Mouse (Mus musculus): Measurements from ENCODE around the gene Dmd.
A peak's percentile ranks its signal among the peaks of the same experiment; 100 is the strongest.

The Dmd gene

GRCm38 (mm10) chrX:85049593-85049992 lies 2100.9 kb downstream of the Dmd start:
- DNase-seq = no peak

DNA sequence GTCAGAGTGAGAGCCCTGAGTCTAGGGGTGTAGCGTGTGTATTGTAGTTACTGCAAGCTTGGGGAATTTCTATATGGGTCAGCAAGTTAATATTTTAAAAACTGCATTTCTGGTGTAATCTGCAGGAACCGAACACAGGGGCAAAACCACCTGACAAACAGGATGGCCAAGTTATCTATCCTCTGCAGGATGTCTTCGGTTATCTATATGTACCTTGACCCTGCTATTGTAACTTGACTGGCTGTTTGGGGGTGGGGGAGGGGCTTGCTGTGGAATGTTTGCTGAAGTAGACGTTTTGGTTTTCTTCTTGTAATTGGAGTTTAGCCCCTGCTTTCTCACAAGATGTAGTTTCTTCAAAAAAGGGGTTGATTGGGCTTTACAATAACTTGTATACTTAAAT lies 2124.9 kb downstream of the Dmd start:
- DNase-seq = no peak

GRCm38 (mm10) chrX:85076845-85077244 lies 2128.2 kb downstream of the Dmd start:
- DNase-seq = peak in 1 of 2 experiments; percentile 11

GRCm38 (mm10) chrX:85077605-85078004 lies 2128.9 kb downstream of the Dmd start:
- DNase-seq = no peak

DNA sequence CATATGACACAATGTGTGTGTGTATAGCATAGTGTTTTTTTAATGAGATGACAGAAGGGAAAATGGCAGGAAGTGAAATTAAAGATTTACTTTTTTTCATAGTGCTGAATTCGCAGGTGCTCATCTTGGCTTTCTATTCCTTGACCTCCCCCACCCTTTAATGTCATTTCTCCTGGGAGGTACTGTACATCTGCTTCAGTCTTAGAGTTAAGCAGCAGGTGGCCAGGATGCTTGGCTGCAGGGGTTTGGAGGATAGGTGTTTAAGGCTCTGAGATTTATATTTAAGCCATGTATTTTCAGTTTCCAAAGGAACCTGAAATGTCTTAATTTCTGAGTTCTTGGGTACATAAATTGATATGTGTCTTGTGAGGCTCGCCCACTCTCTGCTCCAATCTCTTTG lies 2130.5 kb downstream of the Dmd start:
- no peak for DNase-seq

DNA sequence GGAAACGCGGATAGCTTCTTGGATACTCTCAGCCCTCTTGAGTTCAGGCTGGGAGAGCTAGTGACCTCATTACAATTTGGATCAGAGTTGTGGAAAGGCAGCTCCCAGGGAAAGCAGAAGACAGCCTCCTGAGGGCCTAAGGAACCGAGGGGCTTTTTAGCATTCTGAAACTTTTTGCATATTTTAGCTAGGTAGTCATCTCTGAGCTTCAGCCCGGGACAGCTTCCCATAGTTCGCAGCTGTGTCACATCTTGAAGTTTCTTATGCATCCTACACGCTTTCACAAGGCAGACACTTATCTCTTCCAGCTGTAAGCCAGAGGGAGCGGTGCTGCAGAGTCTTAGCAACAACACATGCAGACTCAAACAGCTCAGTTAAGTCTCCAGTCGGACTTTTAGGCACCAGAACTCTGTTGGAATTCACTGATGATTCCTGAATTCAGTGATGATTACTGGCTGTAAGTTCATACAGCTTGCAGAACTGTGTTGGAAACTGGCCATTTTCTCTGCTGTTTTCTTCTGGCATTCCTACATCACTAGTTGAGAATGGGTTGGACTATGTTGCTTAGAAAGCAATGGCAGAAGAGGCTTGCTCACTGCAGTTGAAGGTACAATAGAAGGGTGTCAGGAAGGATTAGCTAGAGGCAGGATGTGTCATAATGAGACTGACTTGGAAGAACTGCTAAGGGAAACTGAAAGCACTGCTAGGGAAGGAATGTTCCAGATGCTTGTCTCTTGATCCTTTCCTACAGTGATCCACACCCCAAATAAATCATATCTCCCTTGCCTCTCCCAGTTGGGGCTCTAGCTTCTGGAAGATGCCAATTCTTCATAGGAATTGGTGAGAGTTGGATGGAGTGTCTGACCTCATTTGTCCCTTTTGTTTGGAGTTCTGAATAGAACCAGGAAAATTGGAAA lies 2135.8 kb downstream of the Dmd start:
- DNase-seq = peak in 1 of 2 experiments; percentile 15

- no peak for DNase-seq
These were observed 2140.8 kb downstream of the Dmd start for GRCm38 (mm10) chrX:85089506-85089905.

DNA sequence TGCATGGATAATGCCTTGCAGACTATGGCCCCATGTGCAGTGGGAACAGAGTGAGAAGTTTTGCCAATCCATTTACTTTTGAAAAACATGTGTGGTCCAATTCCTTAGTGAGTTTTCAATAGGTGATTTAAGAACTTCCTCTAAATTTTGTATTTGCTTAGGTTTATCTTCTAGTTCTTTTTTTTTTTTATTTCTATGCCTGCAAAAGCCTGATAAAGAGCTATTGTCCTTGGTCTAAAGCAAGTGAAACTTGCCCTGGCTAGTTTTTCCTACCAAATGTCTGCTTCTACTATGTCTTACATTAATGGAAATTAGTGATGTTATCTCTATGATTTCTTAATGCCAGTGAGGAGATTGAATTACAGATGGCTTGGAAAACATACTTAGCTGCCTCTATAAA lies 2144.7 kb downstream of the Dmd start:
- no peak for DNase-seq

GRCm38 (mm10) chrX:85098691-85099090 lies 2150.0 kb downstream of the Dmd start:
- no peak for DNase-seq

DNA sequence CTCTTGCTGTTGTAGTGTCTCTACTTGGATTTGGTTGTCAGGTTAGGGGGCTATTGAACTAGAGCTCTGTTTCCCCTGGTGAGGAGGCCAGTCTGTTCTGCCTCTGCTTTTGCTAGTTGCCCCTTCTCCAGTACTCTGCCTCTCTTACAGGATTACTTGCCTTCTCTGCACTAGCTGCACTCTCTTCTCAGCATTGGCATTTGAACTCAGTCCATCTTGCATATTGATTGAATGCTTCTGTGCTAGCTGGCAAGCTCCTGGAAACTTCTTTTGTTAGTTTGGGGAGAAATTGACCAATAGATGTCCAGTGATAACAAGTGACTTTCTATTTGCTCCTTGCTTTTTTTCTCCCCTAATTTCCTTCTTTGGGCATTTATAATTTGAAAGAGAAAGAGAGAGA lies 2163.7 kb downstream of the Dmd start:
- DNase-seq = no peak

DNA sequence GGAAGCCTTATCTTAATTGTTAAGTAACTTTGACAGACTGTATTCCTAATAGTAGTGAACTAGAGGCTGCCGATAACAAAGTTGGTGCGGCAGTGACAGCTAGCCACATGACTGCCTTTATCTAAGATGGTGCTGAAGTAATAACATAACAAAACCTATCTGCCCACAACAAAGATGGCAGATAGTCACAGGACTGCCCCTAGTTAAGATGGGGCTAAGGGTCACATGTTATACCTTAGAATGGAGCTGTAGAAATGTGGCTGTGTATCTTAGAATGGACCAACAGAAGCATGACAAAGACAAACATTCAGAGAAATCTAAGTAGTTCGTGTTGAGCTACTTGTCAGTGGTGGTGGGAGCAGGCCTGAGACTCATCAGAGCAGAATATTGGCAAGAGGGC lies 2184.0 kb downstream of the Dmd start:
- no peak for DNase-seq

DNA sequence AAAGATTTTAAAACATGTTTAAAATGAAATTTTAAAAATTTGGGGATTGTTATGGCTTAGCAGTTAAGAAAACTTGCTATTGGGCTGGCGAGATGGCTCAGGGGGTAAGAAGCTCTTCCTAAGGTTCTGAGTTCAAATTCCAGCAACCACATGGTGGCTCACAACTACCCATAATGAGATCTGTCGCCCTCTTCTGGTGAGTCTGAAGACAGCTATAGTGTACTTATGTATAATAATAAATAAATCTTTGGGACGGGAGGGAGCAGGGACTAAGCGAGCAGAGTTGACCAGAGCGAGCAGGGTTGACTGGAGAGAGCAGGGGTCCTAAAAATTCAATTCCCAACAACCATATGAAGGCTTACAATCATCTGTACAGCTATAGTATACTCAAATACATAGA lies 2188.6 kb downstream of the Dmd start:
- no peak for DNase-seq

DNA sequence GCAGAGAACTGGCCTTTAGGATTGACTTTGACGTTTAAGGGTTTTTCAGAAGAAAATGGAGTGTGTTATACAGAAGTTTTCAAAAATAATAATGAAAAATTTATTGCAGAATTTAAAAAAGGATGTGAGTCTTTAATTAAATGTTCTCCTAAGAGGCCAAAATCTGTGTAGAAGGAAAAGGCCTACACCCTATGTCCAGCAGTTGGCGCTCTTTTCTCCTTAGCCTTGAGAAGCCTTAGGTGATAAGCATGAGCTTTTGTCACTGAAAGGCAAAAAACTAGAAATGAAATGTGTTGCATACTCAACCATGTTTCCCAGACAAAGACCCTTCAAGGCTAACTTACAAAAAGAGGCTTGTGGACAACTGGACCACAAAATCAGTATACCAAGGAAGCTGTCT lies 2222.6 kb downstream of the Dmd start:
- DNase-seq = no peak

DNA sequence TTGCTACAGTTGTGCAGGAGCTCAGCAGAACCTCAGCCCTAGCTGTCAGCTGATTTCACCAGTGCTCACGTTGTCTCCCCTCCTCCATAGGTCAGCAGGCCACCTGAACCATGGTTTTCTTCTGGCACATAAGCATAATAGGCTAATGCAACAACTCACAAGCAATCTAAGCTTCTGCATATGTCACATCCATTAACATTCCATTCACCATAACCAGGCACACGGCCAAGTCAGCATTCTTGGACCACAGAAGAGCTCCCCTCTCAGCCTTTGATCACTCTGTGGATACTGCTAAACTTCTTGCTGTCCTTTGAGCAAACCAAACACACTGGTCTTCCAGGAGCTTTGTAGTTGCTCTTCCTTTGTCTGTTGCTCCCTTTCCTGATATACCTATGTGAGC lies 2238.9 kb downstream of the Dmd start:
- DNase-seq = no peak

DNA sequence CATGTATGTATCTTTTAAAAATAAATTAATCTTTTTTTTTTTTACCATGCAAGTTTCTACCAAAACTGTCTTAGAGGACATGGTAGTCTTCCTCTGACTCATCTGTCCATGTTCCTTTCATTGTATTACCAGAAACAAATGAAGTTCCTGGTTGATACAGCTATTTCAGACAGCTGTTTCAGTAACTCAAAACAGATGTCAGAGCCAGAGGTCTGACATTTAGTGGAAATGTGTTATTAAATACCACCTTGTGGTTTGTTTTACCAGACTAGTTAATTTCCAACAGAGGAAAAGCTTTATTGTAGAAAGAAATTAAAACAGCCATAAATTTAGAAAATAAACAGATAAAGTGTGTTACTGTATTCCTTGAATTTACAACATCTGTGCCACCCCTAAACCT lies 2245.2 kb downstream of the Dmd start:
- DNase-seq = no peak

DNA sequence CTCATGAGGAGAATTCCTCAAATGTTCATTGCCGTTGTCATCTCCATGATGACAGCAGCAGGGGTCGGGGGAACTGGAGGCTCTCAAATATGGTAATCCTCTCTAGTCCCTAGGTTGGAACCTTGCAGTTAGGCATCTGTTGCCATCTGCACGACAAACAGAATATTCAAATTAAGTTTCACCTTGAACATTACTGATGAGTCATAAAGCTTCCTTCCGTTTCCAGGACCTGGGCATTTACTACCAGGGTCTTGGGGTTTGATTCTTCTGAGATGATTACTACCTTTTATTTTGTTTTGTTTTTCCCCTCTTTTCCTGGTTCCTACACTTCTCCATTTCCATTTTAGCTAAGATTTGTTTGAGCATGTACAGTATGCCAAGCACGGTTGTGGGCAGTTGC lies 2249.0 kb downstream of the Dmd start:
- DNase-seq = peak in 1 of 2 experiments; percentile 4

GRCm38 (mm10) chrX:85199398-85199797 lies 2250.7 kb downstream of the Dmd start:
- DNase-seq = peak in 1 of 2 experiments; percentile 37

GRCm38 (mm10) chrX:85207001-85207400 lies 2258.3 kb downstream of the Dmd start:
- DNase-seq = no peak

DNA sequence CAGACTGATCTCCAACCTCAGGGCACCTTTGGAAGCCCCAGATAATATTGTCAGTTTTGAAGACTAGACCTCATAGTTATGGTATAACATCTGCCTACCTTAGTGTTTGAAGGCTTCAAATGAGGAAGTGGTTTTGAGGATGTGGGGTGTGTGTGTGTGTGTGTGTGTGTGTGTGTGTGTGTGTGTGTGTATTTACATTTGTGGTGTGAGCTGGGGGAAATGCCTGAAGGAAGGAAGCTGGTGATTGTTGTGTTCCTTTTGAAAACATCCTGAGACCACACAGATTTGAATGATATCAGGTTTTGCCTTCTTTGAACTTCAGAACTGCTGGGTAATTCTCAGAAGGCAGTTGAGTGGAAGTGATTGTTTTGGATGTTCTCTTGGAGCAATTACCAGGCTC lies 2278.2 kb downstream of the Dmd start:
- DNase-seq = no peak

GRCm38 (mm10) chrX:85249379-85249778 lies 2300.7 kb downstream of the Dmd start, which contains the start of gene Fthl17a:
TSS of gene Fthl17a (plus strand) at chrX:85249679.
- DNase-seq = no peak
